Mouse (Mus musculus) MEL (cell line): ENCODE data around the gene Ccdc152. TPM values are rescaled to one million over a fixed set of nuclear protein-coding genes. Genes with fewer than 3 reads are reported as not detected.

Experiments used
- DNase-seq: peaks from one replicate; pipeline ENCODE4 v3.0.0; 2011; ENCODE audit warnings: low read depth, low spot score
- H3K27ac ChIP-seq: 2 replicates; pipeline ENCODE4 v1.5.1; 2012; ENCODE audit warnings: low read depth, mild to moderate bottlenecking, control low read depth, low read length, moderate library complexity; ENCODE audit not compliant: control insufficient read depth
- H3K27me3 ChIP-seq, 2 experiments: fragments of 150-350 bp in 1 of 2; sonication (generic) in 1 of 2; 2 replicates each; pipeline ENCODE4 v1.6.1; 2012; ENCODE audit warnings: low read length in 2 of 2, mild to moderate bottlenecking in 2 of 2, improper control_type of control experiment in 1 of 2, moderate library complexity in 1 of 2; ENCODE audit not compliant: insufficient read depth in 2 of 2, control insufficient read depth in 1 of 2
- H3K36me3 ChIP-seq, 2 experiments: 2 replicates each; pipeline ENCODE4 v1.6.1; 2012 to 2014; ENCODE audit warnings: low read length in 2 of 2, improper control_type of control experiment in 1 of 2, inconsistent platforms in 1 of 2, mild to moderate bottlenecking in 1 of 2; ENCODE audit not compliant: insufficient read depth in 2 of 2, control insufficient read depth in 1 of 2
- H3K4me1 ChIP-seq, 2 experiments: fragments of 150-350 bp in 1 of 2; sonication (generic) in 1 of 2; 2 replicates each; pipeline ENCODE4 v1.6.1; 2012; ENCODE audit warnings: low read length in 2 of 2, improper control_type of control experiment in 1 of 2, mild to moderate bottlenecking in 1 of 2; ENCODE audit not compliant: insufficient read depth in 2 of 2, control insufficient read depth in 1 of 2
- H3K4me3 ChIP-seq, 2 experiments: fragments of 150-350 bp in 1 of 2; sonication (generic) in 1 of 2; 2 replicates each; pipeline ENCODE4 v1.5.1; 2012; ENCODE audit warnings: low read depth in 2 of 2, low read length in 2 of 2, mild to moderate bottlenecking in 2 of 2, moderate library complexity in 2 of 2, control low read depth in 1 of 2, improper control_type of control experiment in 1 of 2; ENCODE audit not compliant: control insufficient read depth in 1 of 2, insufficient read depth in 1 of 2
- H3K79me2 ChIP-seq: 2 replicates; pipeline ENCODE4 v1.6.1; 2012; ENCODE audit warnings: mild to moderate bottlenecking, low read length, moderate library complexity; ENCODE audit not compliant: control insufficient read depth, poor library complexity, insufficient read depth
- H3K9ac ChIP-seq: 2 replicates; pipeline ENCODE4 v1.6.1; 2012; ENCODE audit warnings: low read depth, mild to moderate bottlenecking, control low read depth, low read length, moderate library complexity; ENCODE audit not compliant: control insufficient read depth, poor library complexity, severe bottlenecking
- H3K9me3 ChIP-seq: fragments of 150-350 bp; sonication (generic); replicated peaks from 2 replicates; pipeline ENCODE4 v1.6.1; 2012; ENCODE audit warnings: mild to moderate bottlenecking, low read length, improper control_type of control experiment, moderate library complexity; ENCODE audit not compliant: insufficient read depth
- BHLHE40 ChIP-seq: IDR thresholded peaks from 2 replicates; pipeline ENCODE4 v1.6.1; 2012; ENCODE audit warnings: low read depth, mild to moderate bottlenecking, inconsistent platforms, low read length, improper control_type of control experiment, borderline replicate concordance
- CHD2 ChIP-seq: IDR thresholded peaks from 2 replicates; pipeline ENCODE4 v1.6.1; 2011; ENCODE audit warnings: low read length, improper control_type of control experiment
- E2F4 ChIP-seq: IDR thresholded peaks from 2 replicates; pipeline ENCODE4 v1.6.1; 2011; ENCODE audit warnings: low read depth, low read length, improper control_type of control experiment, borderline replicate concordance
- ELF1 ChIP-seq: IDR thresholded peaks from 2 replicates; pipeline ENCODE4 v1.6.1; 2014; ENCODE audit warnings: low read depth, mild to moderate bottlenecking, inconsistent platforms, low read length, improper control_type of control experiment, moderate library complexity
- ETS1 ChIP-seq: IDR thresholded peaks from 2 replicates; pipeline ENCODE4 v1.6.1; 2012; ENCODE audit warnings: low read depth, mild to moderate bottlenecking, inconsistent platforms, low read length, improper control_type of control experiment, moderate library complexity
- GABPA ChIP-seq: IDR thresholded peaks from 2 replicates; pipeline ENCODE4 v1.6.1; 2012; ENCODE audit warnings: low read depth, mild to moderate bottlenecking, inconsistent platforms, low read length, improper control_type of control experiment, moderate library complexity
- GATA1 ChIP-seq: IDR thresholded peaks from 2 replicates; pipeline ENCODE4 v1.6.1; 2011; ENCODE audit warnings: low read depth, low read length, improper control_type of control experiment
- HCFC1 ChIP-seq: IDR thresholded peaks from 2 replicates; pipeline ENCODE4 v1.6.1; 2012; ENCODE audit warnings: low read depth, mild to moderate bottlenecking, inconsistent platforms, low read length, improper control_type of control experiment, moderate library complexity
- KAT2A ChIP-seq: conservative IDR thresholded peaks from 2 replicates; pipeline ENCODE4 v1.6.1; 2012; ENCODE audit warnings: low read depth, low read length, improper control_type of control experiment, inconsistent platforms
- MAFK ChIP-seq: IDR thresholded peaks from 2 replicates; pipeline ENCODE4 v1.6.1; 2011; ENCODE audit warnings: low read depth, mild to moderate bottlenecking, low read length, improper control_type of control experiment, borderline replicate concordance
- MAZ ChIP-seq: IDR thresholded peaks from 2 replicates; pipeline ENCODE4 v1.6.1; 2012; ENCODE audit warnings: low read depth, mild to moderate bottlenecking, inconsistent platforms, low read length, improper control_type of control experiment
- MEF2A ChIP-seq: IDR thresholded peaks from 2 replicates; pipeline ENCODE4 v1.6.1; 2014; ENCODE audit warnings: low read depth, mild to moderate bottlenecking, inconsistent platforms, low read length, improper control_type of control experiment; ENCODE audit not compliant: poor library complexity, insufficient replicate concordance, severe bottlenecking; ENCODE audit errors: extremely low read depth
- MYC ChIP-seq: IDR thresholded peaks from 2 replicates; pipeline ENCODE4 v1.6.1; 2011; ENCODE audit warnings: low read depth, mild to moderate bottlenecking, low read length, improper control_type of control experiment, moderate library complexity
- NELFE ChIP-seq: IDR thresholded peaks from 2 replicates; pipeline ENCODE4 v1.6.1; 2011; ENCODE audit warnings: low read depth, low read length, improper control_type of control experiment
- POLR2A ChIP-seq, 2 experiments: IDR thresholded peaks; 2 replicates each; pipeline ENCODE4 v1.6.1; 2011 to 2012; ENCODE audit warnings: low read length in 2 of 2, mild to moderate bottlenecking in 2 of 2, control low read depth in 1 of 2, improper control_type of control experiment in 1 of 2, low read depth in 1 of 2, moderate library complexity in 1 of 2; ENCODE audit not compliant: control insufficient read depth in 1 of 2, insufficient read depth in 1 of 2, poor library complexity in 1 of 2
- POLR2AphosphoS5 ChIP-seq: IDR thresholded peaks from 2 replicates; pipeline ENCODE4 v1.6.1; 2012; ENCODE audit warnings: low read depth, borderline replicate concordance, mild to moderate bottlenecking, inconsistent platforms, low read length, moderate library complexity, mixed read lengths
- RAD21 ChIP-seq: IDR thresholded peaks from 2 replicates; pipeline ENCODE4 v1.6.1; 2011; ENCODE audit warnings: mild to moderate bottlenecking, low read depth, low read length, improper control_type of control experiment
- RCOR1 ChIP-seq: IDR thresholded peaks from 2 replicates; pipeline ENCODE4 v1.6.1; 2012; ENCODE audit warnings: low read depth, mild to moderate bottlenecking, inconsistent platforms, low read length, improper control_type of control experiment
- SIN3A ChIP-seq: IDR thresholded peaks from 2 replicates; pipeline ENCODE4 v1.6.1; 2012; ENCODE audit warnings: low read length, improper control_type of control experiment, inconsistent platforms
- SMC3 ChIP-seq: IDR thresholded peaks from 2 replicates; pipeline ENCODE4 v1.6.1; 2011; ENCODE audit warnings: low read depth, low read length, improper control_type of control experiment
- TAL1 ChIP-seq: IDR thresholded peaks from 2 replicates; pipeline ENCODE4 v1.6.1; 2012; ENCODE audit warnings: mild to moderate bottlenecking, inconsistent platforms, low read length, moderate library complexity, mixed read lengths
- UBTF ChIP-seq: IDR thresholded peaks from 2 replicates; pipeline ENCODE4 v1.6.1; 2012; ENCODE audit warnings: low read depth, mild to moderate bottlenecking, inconsistent platforms, low read length, improper control_type of control experiment, moderate library complexity, borderline replicate concordance; ENCODE audit not compliant: insufficient read depth
- USF2 ChIP-seq, 2 experiments: IDR thresholded peaks; 2 replicates each; pipeline ENCODE4 v1.6.1; 2011 to 2012; ENCODE audit warnings: improper control_type of control experiment in 2 of 2, low read length in 2 of 2, borderline replicate concordance in 1 of 2, inconsistent platforms in 1 of 2, low read depth in 1 of 2, mild to moderate bottlenecking in 1 of 2; ENCODE audit not compliant: insufficient read depth in 1 of 2
- polyA plus RNA-seq, 2 experiments: library from polyadenylated mRNA; stranded (reverse) in 1 of 2; unstranded in 1 of 2; fragments of >175 nt in 1 of 2; fragments of >200 nt in 1 of 2; gene quantifications; 2 replicates each; pipeline versions ENCODE4 v1.2.1 to v1.2.4; 2012; ENCODE audit warnings: low replicate concordance in 2 of 2, low read depth in 1 of 2; ENCODE audit not compliant: insufficient read length in 2 of 2, insufficient read depth in 1 of 2, missing spikeins in 1 of 2
- total RNA-seq: library from RNA; depleted of rRNA; stranded (reverse); fragments of 300-350 nt; gene quantifications from 2 replicates; pipeline ENCODE4 v1.2.3, GENCODE M21; 2012

Gene Ccdc152
- total and polyA plus RNA-seq, 3 experiments: not detected

DNA sequence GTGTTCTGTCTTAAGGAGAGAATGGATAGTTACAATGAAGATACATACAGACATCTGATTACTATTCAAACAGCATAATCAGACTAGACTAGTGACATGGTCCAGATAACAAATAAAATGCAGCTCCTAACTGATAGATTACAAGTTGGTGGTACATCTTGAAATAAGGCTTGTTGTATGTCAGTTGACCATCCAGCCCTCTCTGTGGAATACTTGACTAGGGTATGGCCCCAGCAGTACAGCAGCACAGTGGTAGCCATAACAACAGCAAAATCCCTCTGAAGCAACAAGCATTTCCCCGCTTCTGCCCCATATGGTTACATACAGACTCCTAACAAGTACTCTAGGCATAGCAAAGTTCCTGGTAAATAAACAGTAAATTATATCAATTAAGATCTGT lies 21.6 kb downstream of the Ccdc152 start:
- Histone ChIP-seq H3K79me2 (no peaks in the 10 kb centered on the region), H3K27ac (no peak overlapping the region), H3K4me3 (no peak overlapping the region), H3K27me3 (no peaks in the 10 kb centered on the region), H3K36me3 (no peaks in the 10 kb centered on the region), H3K9me3 (no peaks in the 10 kb centered on the region), H3K4me1 (no peaks in the 10 kb centered on the region), H3K9ac (no peak overlapping the region)
- no peak for TF ChIP-seq NELFE
- TF ChIP-seq ELF1: no peak
- TF ChIP-seq GABPA: no peak
- no peak for TF ChIP-seq MAFK
- no peak for TF ChIP-seq UBTF
- no peak for TF ChIP-seq POLR2A (IDR thresholded peaks at IDR 0.05; ENCODE audit: control insufficient read depth in 1 of 2, insufficient read depth in 1 of 2, low read depth in 1 of 2, low read length in 2 of 2, poor library complexity in 1 of 2)
- no peak for TF ChIP-seq SMC3
- no peak for TF ChIP-seq POLR2AphosphoS5
- TF ChIP-seq E2F4: no peak
- TF ChIP-seq GATA1: no peak
- no peak for TF ChIP-seq MAZ
- TF ChIP-seq BHLHE40: no peak
- no peak for TF ChIP-seq ETS1
- TF ChIP-seq TAL1: no peak
- no peak for DNase-seq

DNA sequence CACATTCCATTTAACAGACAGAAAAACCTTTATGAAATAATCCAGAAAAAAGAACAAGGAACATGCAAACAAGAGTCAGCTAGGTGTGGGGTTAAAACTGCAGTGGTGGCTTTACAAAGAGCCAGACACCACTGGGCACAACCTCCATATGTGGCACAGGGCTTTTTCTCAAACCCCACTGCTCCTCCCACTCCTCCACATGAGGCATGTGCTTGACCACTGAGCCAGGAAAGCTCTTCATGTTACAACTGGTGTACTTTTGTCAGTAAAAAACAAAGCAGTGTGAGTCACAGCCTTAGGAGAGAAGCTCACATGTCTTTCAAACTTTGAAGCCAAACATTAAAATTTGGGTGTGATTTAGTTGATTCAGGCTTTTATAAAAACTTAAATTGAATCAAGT lies 22.1 kb downstream of the Ccdc152 start:
- Histone ChIP-seq H3K27ac (no peak overlapping the region), H3K79me2 (no peaks in the 10 kb centered on the region), H3K4me3 (no peak overlapping the region), H3K9ac (no peak overlapping the region), H3K4me1 (no peaks in the 10 kb centered on the region), H3K9me3 (no peaks in the 10 kb centered on the region), H3K36me3 (no peaks in the 10 kb centered on the region), H3K27me3 (no peaks in the 10 kb centered on the region)
- TF ChIP-seq SIN3A: no peak
- TF ChIP-seq GATA1: no peak
- TF ChIP-seq MEF2A: no peak
- TF ChIP-seq RAD21: no peak
- no peak for TF ChIP-seq POLR2AphosphoS5
- no peak for TF ChIP-seq CHD2
- no peak for TF ChIP-seq GABPA
- TF ChIP-seq MYC: no peak
- TF ChIP-seq RCOR1: no peak
- TF ChIP-seq ETS1: no peak
- TF ChIP-seq USF2 (IDR thresholded peaks at IDR 0.05; ENCODE audit: borderline replicate concordance in 1 of 2, insufficient read depth in 1 of 2, low read depth in 1 of 2, low read length in 2 of 2): no peak
- TF ChIP-seq POLR2A (IDR thresholded peaks at IDR 0.05; ENCODE audit: control insufficient read depth in 1 of 2, insufficient read depth in 1 of 2, low read depth in 1 of 2, low read length in 2 of 2, poor library complexity in 1 of 2): no peak
- no peak for TF ChIP-seq NELFE
- no peak for TF ChIP-seq KAT2A
- TF ChIP-seq SMC3: no peak
- TF ChIP-seq HCFC1: no peak
- DNase-seq: no peak
